Mouse (Mus musculus): Measurements from ENCODE around the gene Sat2.
A peak's percentile ranks its signal among the peaks of the same experiment; 100 is the strongest.

The Sat2 gene

DNA sequence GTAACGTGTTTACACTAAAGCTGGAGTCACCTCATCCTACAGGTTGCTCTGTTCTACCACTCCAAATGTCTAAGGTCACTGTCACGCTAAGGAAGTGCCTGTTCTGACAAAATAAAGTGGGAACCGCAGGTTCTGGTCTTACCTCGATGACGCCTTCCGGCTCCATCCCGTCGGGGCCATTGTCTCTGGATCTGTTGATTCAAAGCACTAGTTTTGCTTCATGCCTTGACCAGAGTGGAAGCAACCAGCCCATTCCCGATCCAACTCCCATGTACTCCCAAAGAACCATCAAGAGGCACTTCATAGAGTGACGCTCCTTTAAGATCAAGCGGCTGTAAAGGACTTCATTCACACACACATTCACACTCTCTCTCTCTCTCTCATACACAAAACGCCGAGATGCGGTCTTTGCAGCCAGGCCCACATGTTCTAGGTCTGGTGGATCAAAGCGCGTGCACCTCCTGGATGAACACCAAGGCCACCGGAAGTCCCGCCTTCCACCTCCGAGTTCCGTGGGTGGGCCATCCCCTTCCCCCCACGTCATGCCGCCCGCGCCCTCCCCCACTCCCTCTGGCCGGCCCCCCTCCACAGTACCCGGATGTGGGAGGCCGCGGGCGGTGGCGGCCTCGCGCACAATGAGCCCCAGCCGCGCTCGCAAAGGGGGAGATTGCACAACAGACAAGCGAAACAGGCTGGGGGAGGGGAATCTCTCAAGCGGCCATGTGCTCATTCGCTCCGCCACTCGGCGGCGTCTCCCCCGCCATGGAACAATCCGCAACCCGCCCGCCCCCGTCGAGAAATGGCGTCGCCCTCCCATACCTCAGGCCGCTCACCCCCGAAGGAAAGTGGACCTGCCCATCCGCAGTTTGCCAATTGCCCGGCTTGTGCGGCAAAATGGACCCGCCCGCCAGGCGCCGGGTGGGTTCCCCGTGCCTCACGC lies 49.2 kb downstream of the Sat2 start:
- peak; percentile 93 for DNase-seq (ENCODE audit: low read depth, low spot score)

DNA sequence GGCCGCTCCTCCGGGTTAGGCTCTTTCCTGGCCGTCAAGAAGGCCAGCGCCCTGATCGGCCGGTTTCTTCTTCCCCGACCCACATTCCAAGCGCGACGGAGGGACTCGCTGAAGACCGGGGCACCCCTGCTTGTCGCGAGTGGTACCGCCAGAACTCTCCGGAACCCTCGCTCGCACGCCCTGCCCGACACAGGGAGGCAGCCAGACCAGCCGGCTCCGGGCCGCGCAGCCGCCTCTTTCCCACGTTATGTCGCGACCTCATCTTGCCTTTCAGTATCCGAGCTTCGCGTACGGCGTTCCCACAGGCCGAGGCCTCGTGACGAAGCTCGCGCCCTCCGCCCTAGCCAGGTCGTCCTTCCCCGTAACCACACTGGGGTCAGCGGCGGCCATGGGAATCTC lies 49.9 kb downstream of the Sat2 start:
- DNase-seq (ENCODE audit: low read depth, low spot score): no peak

DNA sequence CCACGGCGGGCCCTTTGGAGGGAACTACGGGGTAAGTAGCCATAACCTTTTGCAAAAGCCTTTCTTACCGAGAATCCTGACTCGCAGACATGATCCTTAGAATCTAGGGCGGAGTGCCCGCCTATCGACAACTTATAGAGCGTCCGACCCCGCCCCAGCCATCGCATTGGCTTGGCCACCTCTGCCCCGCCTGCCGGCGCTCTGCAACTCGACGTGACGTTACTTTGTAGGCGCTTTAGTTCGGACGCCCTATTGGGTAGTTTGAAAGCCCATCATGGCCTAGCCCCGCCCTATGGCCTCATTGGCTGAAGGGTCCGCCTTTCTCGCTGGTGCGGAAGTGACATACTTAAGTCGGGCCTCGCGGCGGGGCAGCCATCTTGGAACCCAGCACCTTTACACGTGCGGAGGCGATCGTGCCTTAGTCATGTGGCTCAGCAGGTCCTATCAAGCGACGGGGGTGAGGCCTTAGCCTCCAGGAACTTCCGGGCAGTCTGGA lies 50.4 kb downstream of the Sat2 start, which contains the start of gene Eif4a1:
Gene Eif4a1 (minus strand): TSS at position 213 of the 496 bp plus-strand sequence.
- DNase-seq (ENCODE audit: low read depth, low spot score): peak; percentile 100

Measured in forelimb bud, embryonic 11.5 days (tissue).